Mouse (Mus musculus) lung, postnatal 0 days (tissue): ENCODE measurements around the gene Gpatch11. TPM values are rescaled to one million over a fixed set of nuclear protein-coding genes. Genes with fewer than 3 reads are reported as not detected.

ENCODE experiments used
- ATAC-seq: fragments of 200-750 bp; cut with Nextera tagmentation; 2 replicates; pipeline ENCODE4 v1.8.0; 2017; ENCODE audit warnings: moderate library complexity
- DNase-seq: peaks from one replicate; pipeline ENCODE4 v3.0.0-alpha.2; 2016; ENCODE audit warnings: low spot score
- H3K27ac ChIP-seq: fragments of 300-500 bp; sonication (generic); 2 replicates; pipeline ENCODE4 v1.5.1; 2014; ENCODE audit warnings: antibody characterized with exemption, mild to moderate bottlenecking, low read length, mixed read lengths
- H3K27me3 ChIP-seq: fragments of 300-500 bp; sonication (generic); replicated peaks from 2 replicates; pipeline ENCODE4 v1.6.1; 2014; ENCODE audit warnings: low read length, mixed read lengths; ENCODE audit not compliant: insufficient read depth
- H3K36me3 ChIP-seq: fragments of 300-500 bp; sonication (generic); 2 replicates; pipeline ENCODE4 v1.6.1; 2014; ENCODE audit warnings: low read length, mixed read lengths; ENCODE audit not compliant: insufficient read depth
- H3K4me1 ChIP-seq: fragments of 300-500 bp; sonication (generic); 2 replicates; pipeline ENCODE4 v1.6.1; 2014; ENCODE audit warnings: antibody characterized with exemption, low read depth, low read length, mixed read lengths; ENCODE audit not compliant: insufficient read depth
- H3K4me2 ChIP-seq: fragments of 300-500 bp; sonication (generic); replicated peaks from 2 replicates; pipeline ENCODE4 v1.6.1; 2014; ENCODE audit warnings: low read depth, mild to moderate bottlenecking, low read length, moderate library complexity, mixed read lengths
- H3K4me3 ChIP-seq: fragments of 300-500 bp; sonication (generic); 2 replicates; pipeline ENCODE4 v1.5.1; 2014; ENCODE audit warnings: low read depth, low read length
- H3K9ac ChIP-seq: fragments of 300-500 bp; sonication (generic); replicated peaks from 2 replicates; pipeline ENCODE4 v1.6.1; 2014; ENCODE audit warnings: low read depth, mild to moderate bottlenecking
- H3K9me3 ChIP-seq: fragments of 300-500 bp; sonication (generic); 2 replicates; pipeline ENCODE4 v1.6.1; 2016; ENCODE audit warnings: low read length, mixed read lengths
- CTCF ChIP-seq: IDR thresholded peaks from 2 replicates; pipeline ENCODE4 v1.5.1; 2016; ENCODE audit warnings: antibody characterized with exemption, mild to moderate bottlenecking
- EP300 ChIP-seq: IDR thresholded peaks from 2 replicates; pipeline ENCODE4 v1.6.1; 2016; ENCODE audit warnings: antibody characterized with exemption, mild to moderate bottlenecking, control low read depth
- WGBS: fragments of 180-500 bp; shearing (Covaris S2); extraction: QIAGEN DNeasy Blood & Tissue Kit; methylation state at CpG from one replicate; pipeline ENCODE4 v1.1.7; 2014; 5-methylcytosine and 5-hydroxymethylcytosine counted together
- polyA plus RNA-seq: library from polyadenylated mRNA; unstranded; fragments of >200 nt; fragmentation: Nextera tagmentation; extraction: Ambion mirVana; gene quantifications from 2 replicates; pipeline ENCODE4 v1.2.1, GENCODE M21; 2015

Gene Gpatch11
- polyA plus RNA-seq, 1 experiment from 2014 or later: 35.7 TPM

DNA sequence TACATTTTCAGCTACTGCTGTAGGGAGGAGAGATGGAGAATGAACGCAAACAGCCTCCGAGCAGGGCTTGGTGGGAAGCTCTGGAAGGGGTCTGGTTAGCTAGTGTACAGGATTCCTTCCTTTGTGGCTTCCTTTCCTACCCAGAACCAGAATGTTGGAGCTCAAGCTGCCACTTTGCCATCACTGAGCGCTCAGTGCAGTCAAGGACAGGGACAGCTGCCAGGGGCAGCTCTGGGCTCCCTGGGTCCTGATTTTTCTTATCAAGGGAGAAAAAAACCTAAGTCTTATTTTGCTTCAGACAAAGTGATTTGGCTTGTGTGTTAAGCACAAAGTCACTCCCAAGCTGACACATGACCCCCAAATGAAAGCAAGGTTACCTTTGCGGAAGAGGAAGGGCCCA is 53.2 kb downstream of the Gpatch11 start:
- no peaks in the 10 kb centered on the region for H3K27me3 ChIP-seq
- no peaks in the 10 kb centered on the region for H3K36me3 ChIP-seq
- H3K9me3 ChIP-seq: no peaks in the 10 kb centered on the region
- no peaks in the 10 kb centered on the region for H3K4me1 ChIP-seq
- H3K4me3 ChIP-seq: no peak overlapping the region
- no peak for DNase-seq
- H3K27ac ChIP-seq: no peak overlapping the region
- ATAC-seq: no peak
- no peak overlapping the region for H3K9ac ChIP-seq
- WGBS: 75% methylated on average over 4 of the region's 4 CpGs
- no peak for TF ChIP-seq CTCF
- no peak for TF ChIP-seq EP300
- no peak overlapping the region for H3K4me2 ChIP-seq

DNA sequence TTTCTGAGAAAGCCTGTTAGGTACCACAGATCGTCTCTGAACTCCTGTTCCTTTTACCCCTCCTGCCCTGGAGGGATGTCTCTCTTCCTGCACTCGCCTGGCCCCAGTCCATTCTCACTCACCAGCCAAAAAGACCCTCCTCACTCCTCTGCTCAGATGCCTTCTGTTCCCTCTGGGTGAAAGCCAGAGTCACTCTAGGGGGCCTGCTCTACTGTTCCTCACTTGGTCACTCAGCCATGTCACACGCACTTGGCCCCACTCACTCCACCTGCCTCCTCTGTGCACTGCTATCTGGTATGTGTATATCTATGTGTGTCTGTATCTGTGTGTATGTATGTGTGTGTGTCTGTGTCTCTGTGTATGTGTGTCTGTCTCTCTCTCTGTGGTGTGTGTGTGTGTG is 53.8 kb downstream of the Gpatch11 start:
- Histone ChIP-seq H3K4me1 (no peaks in the 10 kb centered on the region), H3K27ac (no peak overlapping the region), H3K9ac (no peak overlapping the region), H3K27me3 (no peaks in the 10 kb centered on the region), H3K4me3 (no peak overlapping the region), H3K9me3 (no peaks in the 10 kb centered on the region), H3K36me3 (no peaks in the 10 kb centered on the region), H3K4me2 (no peak overlapping the region)
- WGBS: 38% methylated on average over 3 of the region's 3 CpGs
- no peak for DNase-seq
- no peak for ATAC-seq
- no peak for TF ChIP-seq CTCF

DNA sequence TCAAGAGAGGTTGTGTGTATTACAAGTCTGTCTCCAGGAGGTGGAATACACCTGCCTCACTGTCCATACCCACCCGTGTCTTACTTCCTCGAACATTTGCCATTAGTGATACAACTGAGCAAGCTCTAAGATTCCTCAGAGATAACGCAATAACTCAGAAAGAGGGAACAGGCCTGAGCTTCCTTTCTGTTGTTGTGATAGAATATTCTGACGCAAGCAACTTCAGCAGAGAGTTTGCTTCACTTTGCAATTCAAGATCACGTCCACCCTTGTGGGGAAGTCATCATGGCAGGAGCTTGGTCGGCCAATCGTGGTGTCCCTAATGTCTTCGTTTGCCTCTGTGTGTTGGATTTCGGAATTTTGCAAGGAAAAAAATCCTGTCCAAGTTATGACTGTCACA is 55.7 kb downstream of the Gpatch11 start:
- no peaks in the 10 kb centered on the region for H3K27me3 ChIP-seq
- DNase-seq: peak; percentile 44

DNA sequence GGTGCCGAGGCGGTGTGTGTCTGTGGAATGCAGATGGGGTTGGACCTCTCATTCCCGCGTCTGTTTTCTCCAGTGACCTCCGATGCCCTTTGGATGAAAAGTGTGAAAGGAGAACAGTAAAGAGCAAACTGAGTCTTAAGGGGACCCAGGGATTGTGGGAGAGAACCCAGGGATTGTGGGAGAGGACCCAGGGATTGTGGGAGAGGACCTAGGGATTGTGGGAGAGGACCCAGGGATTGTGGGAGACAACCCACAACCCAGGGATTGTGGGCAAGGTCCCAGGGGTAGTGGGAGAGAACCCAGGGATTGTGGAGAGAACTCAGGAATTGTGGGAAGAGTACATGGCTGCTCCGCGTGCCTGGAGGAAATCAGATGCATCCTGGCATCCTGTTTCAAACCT is 59.6 kb downstream of the Gpatch11 start:
- Histone ChIP-seq H3K36me3 (no peaks in the 10 kb centered on the region), H3K4me3 (no peak overlapping the region), H3K27ac (no peak overlapping the region), H3K4me1 (no peaks in the 10 kb centered on the region), H3K27me3 (no peaks in the 10 kb centered on the region), H3K4me2 (no peak overlapping the region), H3K9me3 (no peaks in the 10 kb centered on the region), H3K9ac (no peak overlapping the region)
- WGBS: 70% methylated on average over 7 of the region's 7 CpGs
- no peak for DNase-seq
- no peak for TF ChIP-seq CTCF
- no peak for TF ChIP-seq EP300
- 0 out of 2 replicates have a peak, but pooled peaks have one; percentile 1 for ATAC-seq

More for the DNA sequence above, 55.7 kb downstream of the Gpatch11 start:
- ATAC-seq: no peak
- Histone ChIP-seq H3K27ac (no peak overlapping the region), H3K4me2 (no peak overlapping the region), H3K4me3 (no peak overlapping the region), H3K9ac (no peak overlapping the region), H3K36me3 (no peaks in the 10 kb centered on the region), H3K4me1 (no peaks in the 10 kb centered on the region), H3K9me3 (no peaks in the 10 kb centered on the region)
- TF ChIP-seq EP300: no peak
- no peak for TF ChIP-seq CTCF
- WGBS: 69% methylated on average over 9 of the region's 9 CpGs

DNA sequence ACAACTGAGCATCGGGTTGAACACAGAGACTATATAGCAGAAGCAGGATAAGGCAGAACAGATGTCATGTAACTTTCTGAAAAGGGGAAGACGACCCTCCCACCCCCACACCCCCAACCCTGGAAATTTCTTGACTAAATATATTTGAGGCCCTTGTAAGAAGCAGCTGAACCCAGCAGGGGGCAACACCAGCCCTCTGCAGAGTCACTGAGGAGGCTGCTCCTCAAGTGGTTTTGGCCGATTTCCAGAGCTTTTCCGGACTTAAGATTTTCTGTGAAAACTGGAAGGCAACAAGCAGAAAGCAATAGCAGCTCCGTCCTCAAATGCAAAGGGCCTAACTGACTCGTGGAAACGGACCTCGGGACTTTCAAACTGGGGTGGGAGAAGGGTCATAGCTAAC is 60.0 kb downstream of the Gpatch11 start:
- ATAC-seq (peak; percentile 57), DNase-seq (peak; percentile 91)
- no peaks in the 10 kb centered on the region for H3K36me3 ChIP-seq
- no peak overlapping the region for H3K27ac ChIP-seq
- no peak overlapping the region for H3K9ac ChIP-seq
- no peaks in the 10 kb centered on the region for H3K4me1 ChIP-seq
- H3K9me3 ChIP-seq: no peaks in the 10 kb centered on the region
- peak overlapping the region; percentile 0; the same call in 1 of the 2 replicates for H3K4me3 ChIP-seq
- H3K27me3 ChIP-seq: no peaks in the 10 kb centered on the region
- H3K4me2 ChIP-seq: peak overlapping the region; percentile 50
- TF ChIP-seq EP300 (no peak), CTCF (peak; percentile 75)
- 12% methylated on average over 8 of the region's 8 CpGs for WGBS

Other genes with a start within 250 kb of the Gpatch11 start
- gene Strn, start 98.4 kb upstream of the Gpatch11 start, polyA plus RNA-seq: 3.4 and 4.3 TPM in 2 replicates
- 6.8 and 6.9 TPM in 2 replicates for gene Heatr5b, start 203 bp upstream of the Gpatch11 start, polyA plus RNA-seq
- 11.1 and 11.4 TPM in 2 replicates for gene Eif2ak2, start 47.0 kb downstream of the Gpatch11 start, polyA plus RNA-seq
- 0.10 TPM in 1 of 2 replicates, not detected in the other for gene Sult6b1, start 71.4 kb downstream of the Gpatch11 start, polyA plus RNA-seq
- 67.5 and 68.1 TPM in 2 replicates for gene Cebpzos, start 80.9 kb downstream of the Gpatch11 start, polyA plus RNA-seq
- gene Cebpz, start 101.5 kb downstream of the Gpatch11 start, polyA plus RNA-seq: 43.4 and 47.6 TPM in 2 replicates
- gene Ndufaf7, start 101.6 kb downstream of the Gpatch11 start, polyA plus RNA-seq: 37.7 and 42.9 TPM in 2 replicates
- 24.1 and 27.6 TPM in 2 replicates for gene Prkd3, start 185.2 kb downstream of the Gpatch11 start, polyA plus RNA-seq
- 26.1 and 27.1 TPM in 2 replicates for gene Qpct, start 216.3 kb downstream of the Gpatch11 start, polyA plus RNA-seq